Mouse (Mus musculus) layer of hippocampus, postnatal 25 days (tissue): ENCODE data around the gene 4933428M09Rik. TPM values are rescaled to one million over a fixed set of nuclear protein-coding genes. Genes with fewer than 3 reads are reported as not detected.
"Not testable (repeated sequence)": the region's sequence is repeated elsewhere in the genome, so short reads cannot be mapped to it uniquely, and the experiment has no call there.

ENCODE experiments used
- DNase-seq, 2 experiments: peaks; one replicate each; pipeline ENCODE4 v3.0.0; 2022; ENCODE audit warnings: mixed read lengths in 2 of 2, low spot score in 1 of 2; ENCODE audit errors: extremely low spot score in 1 of 2
- total RNA-seq, 2 experiments: library from RNA; stranded (reverse); gene quantifications; 2 replicates each; pipeline ENCODE4 v1.2.3; 2021

Gene 4933428M09Rik
- total RNA-seq, result not detected

DNA sequence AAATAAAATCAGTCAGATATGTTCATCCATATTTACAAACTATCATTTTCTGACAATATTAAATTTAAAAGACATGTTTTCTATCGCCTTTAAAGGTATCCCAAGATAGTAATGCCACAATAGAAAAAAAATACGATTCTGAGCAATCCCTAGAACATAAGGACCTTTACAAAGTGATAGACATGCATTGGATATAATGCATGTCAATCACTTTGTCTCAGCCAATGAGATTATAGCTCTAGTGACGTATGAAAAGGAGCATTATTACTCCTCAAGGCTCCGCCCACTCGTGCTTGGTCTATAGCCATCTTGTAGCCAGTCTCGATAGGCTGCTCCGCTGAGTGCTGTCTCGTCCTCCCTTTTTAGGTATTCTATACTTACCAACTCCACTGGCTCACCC, at the start of gene 4933428M09Rik:
Gene 4933428M09Rik (plus strand): TSS at position 301 of the 400 bp plus-strand sequence.
- no peak for DNase-seq

DNA sequence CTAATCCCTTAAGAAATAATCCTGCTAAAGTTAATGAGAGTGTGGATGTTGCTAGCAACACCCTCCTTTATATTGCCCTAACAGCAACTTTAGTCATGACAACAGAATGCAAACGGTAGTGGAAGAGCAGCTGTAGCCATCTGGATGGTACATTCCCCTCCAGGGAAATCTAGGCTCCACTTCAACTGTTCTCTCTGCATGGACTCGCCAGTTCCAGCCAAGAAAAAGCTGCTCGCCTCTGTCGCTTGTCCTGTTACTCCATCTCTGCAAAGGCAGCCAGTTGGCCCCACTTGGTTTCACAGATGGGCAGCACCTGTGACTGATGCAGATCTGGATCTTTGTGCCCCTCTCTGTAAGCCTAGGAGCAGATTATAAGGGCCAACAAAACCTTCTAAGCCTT, 45.0 kb upstream of the 4933428M09Rik start:
- DNase-seq, result no peak

DNA sequence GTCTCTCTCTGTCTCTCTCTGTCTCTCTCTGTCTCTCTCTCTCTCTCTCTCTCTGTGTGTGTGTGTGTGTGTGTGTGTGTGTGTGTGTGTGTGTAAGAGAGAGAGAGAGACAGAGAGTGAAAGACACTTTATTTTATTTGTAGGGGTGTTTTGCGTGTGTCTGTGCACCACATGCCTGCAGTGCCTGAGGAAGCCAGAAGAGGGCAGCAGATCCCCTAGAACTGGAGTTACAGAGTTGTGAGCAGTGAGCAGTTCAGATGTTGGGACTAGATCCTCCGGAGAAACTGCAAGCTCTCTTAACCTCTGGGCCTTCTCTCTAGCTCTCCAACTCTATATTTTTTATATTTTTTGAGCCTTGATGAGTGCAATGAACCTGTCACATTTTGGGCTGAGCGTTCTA, 12.5 kb downstream of the 4933428M09Rik start:
- DNase-seq, result not testable (repeated sequence)

DNA sequence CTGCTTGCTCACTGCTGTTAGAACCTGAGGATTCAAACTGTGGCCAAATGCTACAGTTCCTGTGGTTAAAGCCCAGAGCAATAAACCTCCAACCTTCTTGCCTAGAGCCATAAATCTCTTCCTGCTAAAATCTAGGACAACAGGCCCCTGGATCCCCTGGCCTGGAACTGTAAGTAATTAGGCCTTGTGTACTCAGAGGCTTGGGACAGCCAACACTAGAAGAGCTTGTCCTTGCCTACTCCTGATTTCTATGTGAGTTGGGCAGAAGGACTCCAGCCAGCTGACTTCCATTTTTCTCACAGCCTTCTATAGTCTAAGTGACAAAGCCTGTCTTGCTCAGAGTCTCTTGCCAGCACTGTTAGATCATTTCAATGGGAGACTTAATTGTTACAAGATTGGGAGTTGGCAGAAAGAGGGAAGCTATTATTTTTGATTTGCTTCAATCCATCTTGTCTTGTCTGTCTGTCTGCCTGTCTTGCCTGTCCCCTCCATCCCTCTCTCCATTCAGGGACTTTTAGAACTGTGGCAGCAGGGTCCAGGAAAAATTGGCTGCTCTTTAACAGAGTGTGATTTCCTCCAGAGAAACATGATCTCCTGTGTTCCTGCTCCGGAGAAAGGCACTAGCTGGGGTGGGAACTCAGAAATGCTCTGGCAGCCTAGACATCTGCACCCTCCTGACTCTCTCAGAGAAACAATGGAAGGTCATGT, 15.7 kb downstream of the 4933428M09Rik start:
- DNase-seq, result no peak

DNA sequence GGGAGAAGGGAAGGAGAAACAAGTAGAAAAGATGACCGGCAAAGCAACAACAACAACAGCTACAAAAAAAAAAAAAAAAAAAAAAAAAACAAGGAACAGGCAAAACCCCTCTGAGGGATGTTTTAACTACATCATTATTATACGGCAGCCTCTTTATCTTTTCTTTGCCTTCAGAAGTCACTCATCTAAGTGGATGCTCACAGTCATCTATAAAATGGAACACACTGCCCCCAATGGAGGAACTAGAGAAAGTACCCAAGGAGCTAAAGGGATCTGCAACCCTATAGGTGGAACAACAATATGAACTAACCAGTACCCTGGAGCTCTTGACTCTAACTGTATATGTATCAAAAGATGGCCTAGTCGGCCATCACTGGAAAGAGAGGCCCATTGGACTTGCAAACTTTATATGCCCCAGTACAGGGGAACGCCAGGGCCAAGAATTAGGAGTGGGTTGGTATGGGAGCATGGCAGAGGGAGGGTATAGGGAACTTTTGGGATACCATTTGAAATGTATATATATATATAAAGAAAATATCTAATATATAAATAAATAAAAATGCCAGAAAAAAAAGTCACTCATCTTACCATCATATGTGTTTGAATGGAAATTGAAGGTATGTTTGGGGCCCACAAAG, 30.3 kb downstream of the 4933428M09Rik start:
- not testable (repeated sequence) for DNase-seq

DNA sequence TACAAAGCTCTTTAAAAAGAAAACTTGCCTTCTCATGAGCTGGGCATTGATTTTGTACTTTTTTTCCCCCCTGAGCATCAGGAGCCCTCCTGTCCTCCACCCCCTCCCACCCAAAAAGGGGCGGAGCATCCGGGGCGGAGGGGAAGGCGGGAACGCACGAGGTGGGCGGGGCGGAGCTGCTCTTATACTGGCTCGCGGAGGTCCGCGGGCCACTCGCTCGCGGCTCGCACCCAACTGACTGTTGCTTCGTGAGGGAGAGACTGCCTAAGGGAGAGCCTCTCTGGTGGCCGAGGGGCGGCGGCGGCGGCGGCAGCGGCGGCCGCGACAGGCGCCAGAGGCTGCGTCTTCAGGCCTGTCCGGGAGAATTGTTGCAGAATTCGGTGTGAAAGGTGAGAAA, 30.8 kb downstream of the 4933428M09Rik start, which contains the start of gene Mum1l1:
Gene Mum1l1 (plus strand): TSS at position 214 of the 397 bp plus-strand sequence.
- peak in 1 of 2 experiments; percentile 40 for DNase-seq

DNA sequence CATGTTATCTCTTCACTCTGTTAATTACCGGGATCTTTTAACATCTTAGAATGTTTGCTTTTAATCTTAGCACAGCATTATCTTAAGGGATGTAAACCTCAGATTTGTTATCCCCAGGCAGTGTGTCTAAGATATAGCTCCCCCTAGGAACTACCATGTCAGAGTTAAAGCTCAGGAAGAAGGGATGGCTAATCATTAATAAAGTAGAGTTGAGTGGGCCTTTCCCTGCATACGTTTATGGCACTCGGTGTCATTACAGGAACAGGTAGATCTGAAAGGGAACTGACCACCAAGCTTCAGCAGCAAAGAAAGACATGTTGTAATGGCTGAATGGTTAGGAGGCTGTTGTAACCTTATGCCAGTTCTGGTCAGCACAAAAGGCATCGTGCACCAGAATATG, 35.7 kb downstream of the 4933428M09Rik start:
- no peak for DNase-seq

DNA sequence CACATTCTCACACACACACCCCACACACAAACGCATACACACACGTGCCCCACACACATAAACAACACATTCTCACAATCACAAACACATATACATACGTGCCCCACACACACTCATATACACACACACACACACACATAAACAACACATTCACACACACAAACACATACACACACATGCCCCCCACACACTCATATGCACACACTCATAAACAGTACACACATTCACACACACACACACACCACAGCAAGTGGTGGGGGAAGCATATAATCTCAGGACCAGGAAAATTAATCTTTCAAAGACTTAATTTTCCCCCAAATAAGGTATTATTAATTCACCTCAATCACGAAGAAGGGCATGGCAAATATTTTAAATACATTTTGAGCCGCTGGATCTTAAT, 37.4 kb downstream of the 4933428M09Rik start:
- no peak for DNase-seq

DNA sequence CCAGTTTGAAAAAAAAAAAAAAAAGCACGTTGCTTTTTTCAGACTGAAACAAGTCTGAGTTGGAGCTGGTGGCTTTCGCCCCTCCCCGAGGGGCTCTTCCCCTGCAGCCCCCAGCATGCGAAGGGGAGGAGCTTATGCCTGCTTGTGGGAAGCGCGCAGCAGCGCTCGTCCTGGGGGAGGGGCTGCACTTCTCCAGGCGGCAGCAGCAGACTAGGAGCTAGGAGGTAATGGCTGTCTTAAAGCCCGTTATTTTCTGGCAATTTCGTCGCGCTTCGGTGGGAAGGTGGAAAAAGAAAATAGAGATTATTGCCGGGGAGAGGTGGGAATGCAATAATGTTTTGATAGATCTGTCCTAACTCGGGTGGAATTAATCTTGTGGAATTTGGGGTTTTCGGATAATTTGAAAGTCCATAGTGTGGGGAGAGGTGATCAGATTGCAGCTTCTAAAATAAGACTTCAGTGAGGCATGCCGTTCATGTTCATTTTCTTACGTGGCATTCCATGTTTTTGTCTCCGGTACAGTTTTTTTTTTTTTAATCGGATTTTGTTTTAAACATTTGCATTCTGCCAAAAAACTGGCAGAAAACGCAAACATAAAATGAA, 38.1 kb downstream of the 4933428M09Rik start:
- DNase-seq, result peak; percentile 19 to 37

DNA sequence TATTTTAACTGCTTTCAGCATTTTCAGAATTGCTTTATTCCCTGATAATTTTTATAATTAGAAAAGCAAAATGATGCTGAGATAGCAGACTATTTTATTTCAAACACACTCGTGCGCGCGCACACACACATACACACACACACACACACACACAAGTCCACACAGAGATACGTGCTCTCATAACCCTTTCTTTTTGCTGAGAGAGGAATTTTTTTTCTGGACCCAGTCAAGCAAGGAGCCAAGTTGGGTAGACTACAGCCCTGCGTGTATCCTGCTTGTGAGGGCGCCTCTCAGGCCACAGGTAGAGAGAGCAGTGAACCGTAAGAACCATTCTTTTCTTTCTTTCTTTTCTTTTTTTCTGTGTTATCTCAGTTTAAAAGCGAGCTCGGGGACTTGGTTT, 38.7 kb downstream of the 4933428M09Rik start:
- DNase-seq, result no peak

DNA sequence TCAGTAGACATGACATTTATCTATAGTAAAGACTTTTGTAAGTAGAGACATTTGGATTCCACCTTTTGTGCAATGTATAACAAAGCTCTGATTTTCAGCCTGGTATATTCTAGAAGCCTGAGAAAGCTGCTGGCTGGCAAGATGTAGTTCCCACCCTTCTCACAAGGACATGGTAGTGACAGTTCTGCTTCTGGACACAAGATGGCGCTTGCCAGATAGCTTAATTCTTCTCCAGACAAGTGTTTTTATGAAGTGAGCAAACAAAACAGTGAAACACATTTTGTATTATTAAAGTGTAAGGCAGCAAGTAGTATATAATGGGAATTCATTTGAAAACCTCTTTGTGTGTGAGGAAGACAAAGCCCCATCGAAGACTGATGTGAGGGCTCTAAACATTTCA, 40.0 kb downstream of the 4933428M09Rik start:
- peak in 1 of 2 experiments; percentile 51 for DNase-seq

DNA sequence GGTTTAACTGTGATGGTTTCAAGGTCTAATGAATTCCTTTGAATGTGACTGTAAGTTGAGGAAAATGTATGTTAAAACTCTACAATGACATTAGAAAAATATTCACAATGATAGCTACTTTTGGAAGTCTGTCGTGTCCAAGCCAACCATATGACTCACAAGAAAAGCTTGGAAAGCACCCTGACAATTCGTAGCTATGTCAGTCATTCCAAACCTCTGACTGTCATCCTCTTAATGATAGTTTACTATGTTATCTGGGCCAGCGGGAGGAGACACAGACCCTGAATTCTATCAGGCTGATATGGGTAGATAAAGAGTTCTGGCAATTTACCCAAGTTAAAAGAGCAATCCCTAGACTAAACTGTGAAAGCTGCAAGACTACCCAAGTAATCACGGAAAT, 41.8 kb downstream of the 4933428M09Rik start:
- no peak for DNase-seq

DNA sequence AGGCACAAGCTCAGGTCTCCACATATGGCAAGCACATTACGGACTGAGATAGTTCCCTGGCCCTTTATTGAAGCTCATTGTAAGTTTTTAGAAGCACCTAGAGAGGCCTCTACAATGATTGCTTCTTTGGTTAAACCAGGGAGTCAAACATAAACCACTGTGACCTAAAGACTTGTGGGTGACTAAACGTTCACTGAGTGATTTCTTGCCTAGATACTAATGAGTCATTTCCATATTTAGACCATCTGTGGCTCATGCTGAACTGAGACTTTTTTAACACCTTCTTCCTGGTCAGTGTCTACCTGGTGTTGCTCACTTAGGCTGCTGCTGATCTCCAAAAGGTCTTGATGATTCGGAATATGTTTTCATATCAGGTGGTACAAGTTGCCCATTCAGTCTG, 42.9 kb downstream of the 4933428M09Rik start:
- no peak for DNase-seq

Other genes with a start within 250 kb of the 4933428M09Rik start
- not detected for gene Serpina7, start 94.0 kb upstream of the 4933428M09Rik start, total RNA-seq
- gene 4930513O06Rik, start 93.0 kb upstream of the 4933428M09Rik start, total RNA-seq, result not detected
- gene Mum1l1, start 30.8 kb downstream of the 4933428M09Rik start, total RNA-seq, result 1 to 10 TPM; 2.3 to 4.2 TPM
- not detected for gene Trap1a, start 154.5 kb downstream of the 4933428M09Rik start, total RNA-seq